Mouse (Mus musculus): ENCODE measurements around the gene Umad1.

DNA sequence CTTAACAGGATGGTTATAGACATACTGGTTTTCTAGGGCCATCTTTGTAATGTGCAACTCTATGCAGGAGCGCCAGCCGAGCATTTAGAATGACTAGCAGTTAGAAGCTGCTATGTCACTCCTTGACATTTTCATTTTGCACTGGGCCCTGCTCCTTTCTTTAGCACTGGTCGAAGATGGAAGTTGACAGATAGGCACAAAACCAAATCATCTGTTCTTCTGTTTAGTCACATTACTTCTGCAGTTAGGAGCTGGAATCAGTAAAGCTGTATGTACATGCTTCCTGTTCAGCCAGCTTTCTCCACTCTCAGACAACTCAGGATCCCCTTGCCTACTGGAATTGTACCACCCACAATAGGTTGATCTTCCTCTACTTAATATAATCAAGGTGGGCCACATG, 48.4 kb upstream of the Umad1 start:
- TF ChIP-seq CTCF (IDR thresholded peaks at IDR 0.05; ENCODE audit: low read depth, low read length), result no peak
- TF ChIP-seq GATA1 (IDR thresholded peaks at IDR 0.05; ENCODE audit: borderline replicate concordance, low read length), result no peak
- TF ChIP-seq POLR2AphosphoS5 (IDR thresholded peaks at IDR 0.05; ENCODE audit: insufficient replicate concordance, low read depth, low read length), result no peak
- TF ChIP-seq TAL1 (conservative IDR thresholded peaks at IDR 0.05; ENCODE audit: low read depth, low read length), result no peak

Data from G1E (cell line).